Mouse (Mus musculus): ENCODE measurements at regions not wholly inside any gene's neighbourhood (a gene's known extent, or its start where the extent isn't known, plus 50 kb on each side); places are given as distances from the start of the nearest gene placed in this dataset.

DNA sequence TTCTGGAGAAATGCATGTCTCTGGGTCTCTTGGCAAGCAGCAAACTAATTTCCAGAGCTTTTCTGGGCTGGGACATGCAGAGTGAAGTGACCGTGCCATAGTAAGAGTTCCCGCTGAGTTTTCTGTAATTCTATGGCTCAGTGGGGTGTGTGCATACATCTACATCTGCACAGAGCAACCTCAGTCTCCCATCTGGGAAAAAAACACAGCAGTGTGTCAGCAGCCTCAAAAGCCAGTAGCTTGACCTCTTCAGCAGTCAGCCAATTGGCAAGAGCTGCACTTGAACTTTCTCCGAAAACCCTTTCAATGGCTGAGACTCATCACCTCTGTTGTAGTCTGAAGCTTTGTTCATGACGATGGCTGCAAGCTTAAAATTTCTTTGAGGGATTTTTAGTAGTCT is 171.9 kb upstream of the Tenm4 start:
- no peak overlapping the region for H3ac ChIP-seq (ENCODE audit: control insufficient read depth, insufficient read length)
- no peak for TF ChIP-seq MYOD1 (IDR thresholded peaks at IDR 0.05; ENCODE audit: control insufficient read depth in 1 of 3, insufficient read length in 2 of 3, low read depth in 2 of 3)
- TF ChIP-seq SRF (IDR thresholded peaks at IDR 0.05; ENCODE audit: control insufficient read depth, insufficient read length, low read depth) = no peak
- no peak for TF ChIP-seq MAX (IDR thresholded peaks at IDR 0.05; ENCODE audit: low read depth)
- no peak for TF ChIP-seq POLR2A (IDR thresholded peaks at IDR 0.05; ENCODE audit: insufficient read length, low read depth)
- no peak for TF ChIP-seq USF1 (IDR thresholded peaks at IDR 0.05; ENCODE audit: low read depth)
- TF ChIP-seq TCF3 (IDR thresholded peaks at IDR 0.05; ENCODE audit: insufficient read length, low read depth) = no peak
- TF ChIP-seq CEBPB (IDR thresholded peaks at IDR 0.05; ENCODE audit: insufficient read depth, poor library complexity, severe bottlenecking) = no peak
- TF ChIP-seq MYOG (IDR thresholded peaks at IDR 0.05; ENCODE audit: control insufficient read depth in 1 of 3, insufficient read depth in 1 of 3, insufficient read length in 2 of 3, low read depth in 2 of 3) = no peak
- TF ChIP-seq E2F4 (IDR thresholded peaks at IDR 0.05; ENCODE audit: insufficient read depth) = no peak
- H3K36me3 ChIP-seq (ENCODE audit: control insufficient read depth, insufficient read depth) = no peaks in the 10 kb centered on the region
- H3K79me2 ChIP-seq (ENCODE audit: control insufficient read depth, insufficient read depth) = no peaks in the 10 kb centered on the region
- no peak overlapping the region for H3K4me3 ChIP-seq
- no peaks in the 10 kb centered on the region for H3K27me3 ChIP-seq (ENCODE audit: control insufficient read depth, insufficient read depth, insufficient read length)
- no peak overlapping the region for H3K4me2 ChIP-seq (ENCODE audit: low read depth)

DNA sequence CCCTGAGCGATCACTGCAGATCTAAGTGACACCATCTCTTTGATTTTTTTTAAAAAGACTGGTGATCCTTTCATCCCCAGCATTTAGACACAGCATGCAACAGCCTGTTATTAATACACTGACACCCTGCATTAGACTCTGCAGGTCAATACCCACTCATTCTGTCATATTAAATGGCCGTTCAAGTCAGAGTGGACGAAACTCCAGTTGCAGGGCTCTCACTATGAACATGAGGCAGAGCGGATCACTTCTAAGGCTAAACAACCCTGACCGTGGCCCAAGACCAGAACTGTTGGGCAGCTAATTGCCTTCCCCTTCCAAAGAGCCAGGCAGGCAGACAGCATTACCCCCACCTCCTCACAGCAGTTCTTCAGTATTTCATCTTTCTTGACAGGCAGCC is 168.6 kb upstream of the Tenm4 start:
- Histone ChIP-seq H3K79me2 (ENCODE audit: control insufficient read depth, insufficient read depth) (no peaks in the 10 kb centered on the region), H3K4me3 (no peak overlapping the region), H3K36me3 (ENCODE audit: control insufficient read depth, insufficient read depth) (no peaks in the 10 kb centered on the region), H3K4me2 (ENCODE audit: low read depth) (no peak overlapping the region), H3K27me3 (ENCODE audit: control insufficient read depth, insufficient read depth, insufficient read length) (no peaks in the 10 kb centered on the region), H3ac (ENCODE audit: control insufficient read depth, insufficient read length) (no peak overlapping the region)
- no peak for TF ChIP-seq CEBPB (IDR thresholded peaks at IDR 0.05; ENCODE audit: insufficient read depth, poor library complexity, severe bottlenecking)
- TF ChIP-seq REST (IDR thresholded peaks at IDR 0.05; ENCODE audit: insufficient read depth, insufficient read length) = no peak
- TF ChIP-seq POLR2A (IDR thresholded peaks at IDR 0.05; ENCODE audit: insufficient read length, low read depth) = no peak
- no peak for TF ChIP-seq TCF3 (IDR thresholded peaks at IDR 0.05; ENCODE audit: insufficient read length, low read depth)
- TF ChIP-seq MYOG (IDR thresholded peaks at IDR 0.05; ENCODE audit: control insufficient read depth in 1 of 3, insufficient read depth in 1 of 3, insufficient read length in 2 of 3, low read depth in 2 of 3) = no peak
- no peak for TF ChIP-seq POLR2AphosphoS2 (IDR thresholded peaks at IDR 0.05; ENCODE audit: insufficient read length, low read depth)
- TF ChIP-seq SRF (IDR thresholded peaks at IDR 0.05; ENCODE audit: control insufficient read depth, insufficient read length, low read depth) = no peak
- no peak for TF ChIP-seq TCF12 (IDR thresholded peaks at IDR 0.05; ENCODE audit: insufficient read depth, poor library complexity, severe bottlenecking)
- no peak for TF ChIP-seq MAX (IDR thresholded peaks at IDR 0.05; ENCODE audit: low read depth)
- no peak for TF ChIP-seq USF1 (IDR thresholded peaks at IDR 0.05; ENCODE audit: low read depth)
- TF ChIP-seq MYOD1 (IDR thresholded peaks at IDR 0.05; ENCODE audit: control insufficient read depth in 1 of 3, insufficient read length in 2 of 3, low read depth in 2 of 3) = no peak
- no peak for TF ChIP-seq E2F4 (IDR thresholded peaks at IDR 0.05; ENCODE audit: insufficient read depth)

DNA sequence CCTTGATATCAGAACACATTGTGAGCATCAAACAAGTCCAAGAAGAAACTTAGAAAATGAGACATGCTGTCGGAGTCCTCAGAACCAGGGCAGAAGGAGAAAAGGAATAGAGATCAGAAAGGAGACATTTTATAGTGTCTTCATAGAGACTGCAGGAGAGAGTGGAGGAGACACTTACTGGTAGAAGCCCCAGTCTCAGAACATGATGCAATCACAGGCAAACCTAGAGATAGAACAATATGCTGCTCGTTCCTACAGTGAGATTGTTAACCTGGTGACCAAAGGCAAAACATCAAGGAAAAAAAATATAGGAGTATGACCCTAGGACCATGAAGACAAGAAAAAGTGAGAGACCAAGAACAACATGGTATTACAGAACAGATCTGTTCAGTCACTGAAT is 164.7 kb upstream of the Tenm4 start:
- H3K79me2 ChIP-seq (ENCODE audit: control insufficient read depth, insufficient read depth) = no peaks in the 10 kb centered on the region
- no peak overlapping the region for H3K4me3 ChIP-seq
- no peak overlapping the region for H3K4me2 ChIP-seq (ENCODE audit: low read depth)
- TF ChIP-seq CEBPB (IDR thresholded peaks at IDR 0.05; ENCODE audit: insufficient read depth, poor library complexity, severe bottlenecking) (peak; percentile 93), E2F4 (IDR thresholded peaks at IDR 0.05; ENCODE audit: insufficient read depth) (no peak)
- no peaks in the 10 kb centered on the region for H3K27me3 ChIP-seq (ENCODE audit: control insufficient read depth, insufficient read depth, insufficient read length)
- no peaks in the 10 kb centered on the region for H3K36me3 ChIP-seq (ENCODE audit: control insufficient read depth, insufficient read depth)
- H3ac ChIP-seq (ENCODE audit: control insufficient read depth, insufficient read length) = no peak overlapping the region

DNA sequence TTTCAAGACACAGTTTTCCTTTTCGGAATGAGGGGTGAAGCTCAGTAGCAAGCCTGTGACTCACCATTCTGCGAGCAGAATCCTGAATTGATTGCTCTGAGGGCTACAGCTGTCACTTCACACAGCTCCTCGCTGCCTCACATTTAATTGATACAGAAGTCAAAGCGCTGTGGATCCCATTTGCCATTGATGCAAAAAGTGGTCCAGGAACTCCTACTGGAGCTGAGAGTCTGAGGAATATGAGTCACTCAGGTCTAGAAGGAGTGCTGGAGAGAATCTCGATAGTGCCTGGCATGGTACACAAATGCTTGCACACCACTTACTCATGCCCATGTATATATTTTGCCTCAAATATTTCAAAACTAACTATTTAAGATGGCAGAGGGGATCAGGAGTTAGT is 158.0 kb upstream of the Tenm4 start:
- Histone ChIP-seq H3K4me3 (no peak overlapping the region), H3ac (ENCODE audit: control insufficient read depth, insufficient read length) (no peak overlapping the region), H3K79me2 (ENCODE audit: control insufficient read depth, insufficient read depth) (no peaks in the 10 kb centered on the region), H3K4me2 (ENCODE audit: low read depth) (no peak overlapping the region), H3K36me3 (ENCODE audit: control insufficient read depth, insufficient read depth) (no peaks in the 10 kb centered on the region), H3K27me3 (ENCODE audit: control insufficient read depth, insufficient read depth, insufficient read length) (no peaks in the 10 kb centered on the region)
- no peak for TF ChIP-seq POLR2A (IDR thresholded peaks at IDR 0.05; ENCODE audit: insufficient read length, low read depth)
- TF ChIP-seq CEBPB (IDR thresholded peaks at IDR 0.05; ENCODE audit: insufficient read depth, poor library complexity, severe bottlenecking) = no peak
- TF ChIP-seq TCF3 (IDR thresholded peaks at IDR 0.05; ENCODE audit: insufficient read length, low read depth) = no peak
- no peak for TF ChIP-seq POLR2AphosphoS2 (IDR thresholded peaks at IDR 0.05; ENCODE audit: insufficient read length, low read depth)
- no peak for TF ChIP-seq MYOG (IDR thresholded peaks at IDR 0.05; ENCODE audit: control insufficient read depth in 1 of 3, insufficient read depth in 1 of 3, insufficient read length in 2 of 3, low read depth in 2 of 3)
- no peak for TF ChIP-seq MYOD1 (IDR thresholded peaks at IDR 0.05; ENCODE audit: control insufficient read depth in 1 of 3, insufficient read length in 2 of 3, low read depth in 2 of 3)
- TF ChIP-seq MAX (IDR thresholded peaks at IDR 0.05; ENCODE audit: low read depth) = no peak
- no peak for TF ChIP-seq SRF (IDR thresholded peaks at IDR 0.05; ENCODE audit: control insufficient read depth, insufficient read length, low read depth)
- TF ChIP-seq REST (IDR thresholded peaks at IDR 0.05; ENCODE audit: insufficient read depth, insufficient read length) = no peak

DNA sequence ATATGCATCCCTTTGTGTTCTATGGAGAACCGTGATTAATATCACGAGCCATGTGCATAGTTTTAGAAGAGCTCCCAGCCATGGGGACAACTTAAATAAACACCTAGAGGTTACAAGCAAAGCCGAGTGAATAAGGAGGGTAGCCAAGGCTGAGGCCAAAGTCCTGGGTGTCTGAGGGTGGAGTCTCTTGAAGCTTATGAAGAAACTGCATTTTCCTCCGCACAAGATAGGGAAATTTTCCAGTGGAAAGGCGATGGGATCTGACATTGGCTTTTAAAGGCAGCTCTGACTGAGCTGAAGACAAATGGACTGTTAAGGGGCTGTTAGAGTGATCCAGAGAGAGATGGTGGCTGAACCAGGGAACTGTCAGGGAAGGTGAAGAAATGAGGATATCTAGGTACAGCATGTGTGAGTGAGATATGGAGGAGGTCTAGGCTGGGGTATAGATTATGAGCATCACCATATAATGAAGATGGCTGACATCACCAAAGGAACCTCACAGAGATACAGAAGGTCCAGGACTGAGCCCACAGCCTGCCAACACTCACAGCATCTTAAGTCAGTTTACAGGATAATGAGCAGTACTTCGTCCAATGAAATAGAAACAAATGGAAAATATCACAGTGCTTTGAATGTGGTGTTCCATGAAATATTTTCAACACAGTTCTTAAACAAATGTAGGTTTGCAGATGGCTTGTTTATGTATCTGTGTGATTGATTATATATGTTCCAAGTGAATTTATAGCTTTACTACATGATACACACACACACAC is 153.7 kb upstream of the Tenm4 start:
- TF ChIP-seq MYOD1 (IDR thresholded peaks at IDR 0.05; ENCODE audit: control insufficient read depth in 1 of 3, insufficient read length in 2 of 3, low read depth in 2 of 3) (no peak), TCF12 (IDR thresholded peaks at IDR 0.05; ENCODE audit: insufficient read depth, poor library complexity, severe bottlenecking) (no peak), E2F4 (IDR thresholded peaks at IDR 0.05; ENCODE audit: insufficient read depth) (no peak), SRF (IDR thresholded peaks at IDR 0.05; ENCODE audit: control insufficient read depth, insufficient read length, low read depth) (no peak), MAX (IDR thresholded peaks at IDR 0.05; ENCODE audit: low read depth) (no peak), CEBPB (IDR thresholded peaks at IDR 0.05; ENCODE audit: insufficient read depth, poor library complexity, severe bottlenecking) (no peak), USF1 (IDR thresholded peaks at IDR 0.05; ENCODE audit: low read depth) (no peak)
- no peak overlapping the region for H3ac ChIP-seq (ENCODE audit: control insufficient read depth, insufficient read length)
- H3K79me2 ChIP-seq (ENCODE audit: control insufficient read depth, insufficient read depth) = no peaks in the 10 kb centered on the region
- H3K4me2 ChIP-seq (ENCODE audit: low read depth) = no peak overlapping the region
- no peaks in the 10 kb centered on the region for H3K36me3 ChIP-seq (ENCODE audit: control insufficient read depth, insufficient read depth)
- H3K27me3 ChIP-seq (ENCODE audit: control insufficient read depth, insufficient read depth, insufficient read length) = no peaks in the 10 kb centered on the region
- no peak overlapping the region for H3K4me3 ChIP-seq
